Mouse (Mus musculus): ENCODE measurements at regions not wholly inside any gene's neighbourhood (a gene's known extent, or its start where the extent isn't known, plus 50 kb on each side); places are given as distances from the start of the nearest gene placed in this dataset.

- DNase-seq (ENCODE audit: extremely low spot score, low read depth, low spot score) = no peak
Measured at GRCm38 (mm10) chr8:89783311-89783710, 564.8 kb downstream of the Tox3 start.

- DNase-seq (ENCODE audit: extremely low spot score, low read depth, low spot score) = no peak
Measured at GRCm38 (mm10) chr8:89766387-89766786, 581.8 kb downstream of the Tox3 start.

DNA sequence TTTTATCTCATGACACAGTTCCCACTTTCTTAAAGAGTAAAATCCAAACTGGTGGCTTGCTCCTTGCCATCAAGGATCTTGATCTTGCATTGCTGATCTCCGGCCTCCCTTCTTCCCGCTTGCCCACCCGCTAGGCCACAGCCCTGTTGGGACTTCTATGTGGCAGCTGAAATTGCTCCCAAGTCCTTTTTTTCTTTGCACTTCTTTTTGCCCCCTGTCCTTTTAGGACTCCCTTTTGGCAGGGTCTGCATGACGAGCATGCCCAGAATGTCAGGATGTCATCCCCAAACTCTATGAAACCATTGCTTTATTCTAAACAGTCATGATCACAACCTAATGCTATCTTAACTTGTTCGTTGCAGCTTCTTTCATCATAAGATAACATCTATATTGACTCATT lies 588.6 kb downstream of the Tox3 start:
- DNase-seq (ENCODE audit: extremely low spot score, low read depth, low spot score) = no peak

GRCm38 (mm10) chr8:89758695-89759094 lies 589.4 kb downstream of the Tox3 start:
- no peak for DNase-seq (ENCODE audit: extremely low spot score, low read depth, low spot score)

DNA sequence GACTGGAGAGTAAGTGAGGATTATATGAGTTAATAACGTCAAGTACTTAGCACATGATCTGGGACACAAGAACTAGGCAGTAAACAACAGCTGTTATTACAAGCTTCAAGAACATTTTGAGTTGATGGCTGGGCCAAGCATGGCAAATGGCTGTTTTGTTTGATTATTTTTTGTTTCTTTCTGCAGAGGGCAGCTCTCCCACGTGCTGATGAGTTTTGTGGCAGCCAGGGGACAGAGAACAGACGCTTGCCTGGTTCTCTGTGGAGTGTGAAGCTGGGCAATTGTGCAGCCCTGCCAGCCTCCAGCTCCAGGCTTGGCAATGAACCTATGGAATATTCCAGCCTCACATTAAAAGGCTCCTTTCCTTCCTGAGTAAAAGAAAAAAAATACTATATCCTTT lies 592.2 kb downstream of the Tox3 start:
- no peak for DNase-seq (ENCODE audit: extremely low spot score, low read depth, low spot score)

DNA sequence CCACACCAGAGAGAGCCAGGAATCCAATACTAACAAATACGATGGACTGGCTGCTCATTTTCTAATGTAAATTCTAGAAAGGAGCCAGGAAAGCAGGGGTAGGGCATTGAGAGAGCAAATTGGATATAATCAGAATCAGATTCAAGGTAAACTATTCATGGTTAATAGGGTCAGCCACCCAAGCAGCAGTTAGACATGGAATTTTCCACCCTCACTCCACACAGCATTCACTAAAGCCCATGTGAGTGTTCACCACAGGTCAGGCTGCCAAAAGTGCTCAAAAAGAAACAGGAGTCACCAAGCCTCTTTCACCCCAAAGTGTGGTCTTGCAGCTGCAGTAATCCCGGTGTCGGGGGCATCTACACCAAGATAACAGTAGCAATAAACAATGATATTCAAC lies 596.9 kb downstream of the Tox3 start:
- DNase-seq (ENCODE audit: extremely low spot score, low read depth, low spot score) = no peak

GRCm38 (mm10) chr8:89747726-89748125 lies 600.4 kb downstream of the Tox3 start:
- DNase-seq (ENCODE audit: extremely low spot score, low read depth, low spot score) = no peak

GRCm38 (mm10) chr8:89744267-89745028 lies 603.7 kb downstream of the Tox3 start:
- DNase-seq (ENCODE audit: extremely low spot score, low read depth, low spot score) = no peak

DNA sequence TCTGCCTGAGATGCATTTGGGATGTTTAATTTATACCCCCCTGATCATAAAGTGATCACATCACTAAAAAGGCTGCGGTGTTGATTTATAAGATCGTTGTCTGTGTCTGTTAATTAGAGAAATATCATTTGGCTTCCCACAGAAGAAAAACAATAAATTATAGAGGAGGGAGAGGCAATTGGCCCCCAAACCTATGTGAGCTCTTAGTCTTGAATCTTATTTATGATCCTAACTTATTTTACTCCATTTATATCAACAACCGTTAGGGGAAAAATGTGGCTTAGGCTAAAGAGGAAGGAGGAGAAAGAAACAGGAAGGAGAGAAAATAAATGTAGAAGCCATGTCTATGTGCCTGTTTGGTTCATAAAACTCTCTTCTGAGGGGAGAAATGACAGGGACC lies 609.5 kb downstream of the Tox3 start:
- DNase-seq (ENCODE audit: extremely low spot score, low read depth, low spot score) = no peak

- no peak for DNase-seq (ENCODE audit: extremely low spot score, low read depth, low spot score)
Measured at GRCm38 (mm10) chr8:89737636-89738035, 610.5 kb downstream of the Tox3 start.

GRCm38 (mm10) chr8:89727252-89727651 lies 620.9 kb downstream of the Tox3 start:
- DNase-seq (ENCODE audit: extremely low spot score, low read depth, low spot score) = no peak

GRCm38 (mm10) chr8:89721684-89722305 lies 626.3 kb downstream of the Tox3 start:
- DNase-seq (ENCODE audit: extremely low spot score, low read depth, low spot score) = no peak

DNA sequence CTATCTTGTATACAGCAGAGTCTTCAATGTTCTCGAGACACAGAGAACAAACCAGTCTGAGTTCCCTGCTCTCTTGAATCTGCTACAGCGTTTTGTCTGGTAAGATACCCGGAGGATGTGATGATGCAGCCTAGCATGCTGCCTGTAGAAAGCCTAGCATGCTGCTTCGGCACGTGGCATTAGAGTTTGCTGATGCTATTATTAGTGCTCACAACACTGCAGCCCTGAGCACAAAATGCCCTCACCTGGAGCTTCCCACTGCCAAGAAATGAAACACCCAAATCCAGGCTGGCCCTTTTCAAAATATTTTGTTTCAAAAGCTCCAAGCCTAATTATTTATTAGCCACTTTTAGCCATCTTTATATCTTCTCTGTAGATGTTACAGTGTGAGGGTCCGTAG lies 634.3 kb downstream of the Tox3 start:
- DNase-seq (ENCODE audit: extremely low spot score, low read depth, low spot score) = no peak

DNA sequence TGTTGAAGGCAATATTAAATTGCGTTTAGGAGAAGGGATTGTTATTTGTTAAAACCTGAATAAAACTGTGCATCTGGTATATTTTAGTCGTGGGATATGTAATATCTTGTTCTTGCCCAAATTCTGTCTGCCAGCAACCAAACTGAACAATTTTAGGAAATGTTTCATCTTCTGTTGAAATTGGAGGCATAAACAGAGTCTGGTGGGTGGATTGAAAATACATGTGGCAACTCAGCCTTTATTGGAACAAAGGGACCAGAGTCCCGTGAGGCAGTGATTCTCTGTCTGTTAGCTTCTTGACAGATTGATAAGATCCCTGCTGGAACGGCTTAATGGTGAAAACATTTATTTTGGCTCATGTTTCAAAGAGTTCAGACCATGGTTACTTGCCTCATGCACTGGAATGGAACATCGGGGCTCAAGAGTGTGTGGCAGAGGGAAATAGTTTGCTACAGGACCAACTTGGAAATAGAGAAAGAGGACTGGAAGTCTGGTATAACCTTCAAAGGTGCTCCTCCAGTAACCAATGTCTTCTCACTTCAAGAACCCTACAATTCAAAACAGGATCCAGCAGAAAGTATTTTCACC lies 640.7 kb downstream of the Tox3 start:
- no peak for DNase-seq (ENCODE audit: extremely low spot score, low read depth, low spot score)

DNA sequence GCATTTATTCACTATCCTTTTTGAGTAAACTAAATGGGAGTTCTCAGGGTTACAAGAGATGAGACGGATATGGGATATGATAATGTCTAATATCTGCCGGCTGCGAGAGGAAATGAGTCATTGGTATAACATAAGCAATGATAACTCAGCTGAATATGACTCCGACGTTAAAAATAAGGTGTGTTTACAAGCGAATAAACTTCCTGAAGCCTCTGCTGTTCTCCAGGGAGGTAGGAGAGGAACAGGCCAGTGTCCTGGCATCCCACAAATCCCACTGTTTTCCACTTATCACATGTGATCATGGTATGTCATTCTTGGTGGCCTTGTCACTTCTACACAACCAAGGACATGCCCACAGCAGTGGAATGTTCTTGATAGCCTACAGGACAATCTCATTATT lies 641.7 kb upstream of the Sall1 start:
- no peak for DNase-seq (ENCODE audit: extremely low spot score, low read depth, low spot score)

GRCm38 (mm10) chr8:89680937-89681336 lies 637.0 kb upstream of the Sall1 start:
- DNase-seq (ENCODE audit: extremely low spot score, low read depth, low spot score) = no peak

- DNase-seq (ENCODE audit: extremely low spot score, low read depth, low spot score) = no peak
Measured at GRCm38 (mm10) chr8:89680341-89680740, 636.4 kb upstream of the Sall1 start.

DNA sequence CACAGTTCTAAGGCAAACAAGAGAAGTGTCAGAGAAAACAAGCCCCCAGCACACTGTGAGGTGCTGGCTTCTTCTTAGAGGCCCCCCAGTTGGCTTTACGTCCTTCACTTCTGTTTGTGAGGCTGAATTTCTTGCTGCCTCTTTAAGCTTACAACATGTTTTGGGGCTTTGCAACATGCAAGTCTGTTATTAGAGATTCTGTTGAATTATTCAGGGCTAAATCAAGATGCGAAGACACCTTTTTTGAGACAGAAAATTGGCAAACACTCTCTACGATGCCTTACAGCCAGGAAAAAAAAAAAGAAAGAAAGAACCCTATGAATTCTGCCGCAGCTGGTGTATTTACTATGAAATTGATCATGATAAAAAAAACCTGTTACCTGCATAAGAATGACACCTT lies 635.6 kb upstream of the Sall1 start:
- DNase-seq (ENCODE audit: extremely low spot score, low read depth, low spot score) = no peak

GRCm38 (mm10) chr8:89677266-89677665 lies 633.3 kb upstream of the Sall1 start:
- no peak for DNase-seq (ENCODE audit: extremely low spot score, low read depth, low spot score)

- no peak for DNase-seq (ENCODE audit: extremely low spot score, low read depth, low spot score)
Measured at GRCm38 (mm10) chr8:89673911-89674310, 629.9 kb upstream of the Sall1 start.

DNA sequence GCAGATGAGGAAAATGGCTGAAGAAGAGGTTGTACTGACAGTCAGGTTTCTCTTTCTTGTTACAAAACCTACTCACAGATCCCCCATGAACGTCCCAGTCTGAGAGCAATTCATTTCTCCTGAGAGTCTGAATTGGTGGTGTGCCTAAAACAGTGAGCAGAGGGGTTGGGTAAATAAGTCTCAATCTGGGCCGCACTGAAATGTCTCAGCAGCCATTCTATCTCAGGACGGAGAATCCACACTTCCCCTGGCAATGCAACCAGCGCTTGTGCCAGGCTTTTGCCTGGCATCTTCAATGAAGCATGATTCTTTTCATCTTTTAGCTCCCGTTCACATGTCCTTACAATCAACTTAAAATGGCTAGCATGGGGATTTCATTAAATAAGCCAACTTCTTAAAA lies 628.7 kb upstream of the Sall1 start:
- DNase-seq (ENCODE audit: extremely low spot score, low read depth, low spot score) = no peak

DNA sequence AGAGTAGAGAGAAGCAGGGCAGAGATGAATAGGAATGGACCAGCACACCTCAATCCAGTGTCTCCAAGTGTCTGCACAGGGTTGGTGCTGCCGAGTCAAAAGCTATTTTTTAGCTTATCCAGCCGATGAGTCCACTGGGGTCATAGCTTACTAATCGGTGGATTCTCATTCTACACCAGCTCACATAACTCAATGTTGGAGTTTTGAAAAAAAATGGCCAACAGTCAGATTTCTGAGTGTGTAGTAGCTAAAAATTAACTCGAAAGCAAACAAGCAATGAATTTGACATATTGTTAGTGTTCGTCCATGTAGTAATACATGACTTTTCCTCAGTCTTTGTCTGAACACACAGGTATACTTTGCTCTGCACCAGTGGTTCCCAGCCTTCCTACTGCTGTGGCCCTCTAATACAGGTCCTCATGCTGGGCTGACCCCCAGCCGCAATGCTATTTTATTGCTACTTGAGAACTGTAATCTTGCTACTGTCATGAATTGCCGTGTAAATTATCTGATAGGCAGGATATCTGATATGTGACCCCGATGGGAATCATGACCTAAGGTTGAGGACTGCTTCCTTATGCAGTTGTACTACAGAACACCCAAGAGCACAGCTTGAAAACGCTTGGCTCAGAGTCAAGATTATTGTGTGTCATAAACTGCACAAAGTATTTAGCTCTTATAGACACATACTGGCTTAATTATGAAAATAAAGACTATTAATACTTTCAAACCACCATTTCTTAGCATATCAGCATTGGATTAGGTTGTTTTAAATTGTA lies 621.1 kb upstream of the Sall1 start:
- no peak for DNase-seq (ENCODE audit: extremely low spot score, low read depth, low spot score)
